Mouse (Mus musculus): Measurements from ENCODE around the gene Clca3b.
"Not testable (repeated sequence)": the region's sequence is repeated elsewhere in the genome, so short reads cannot be mapped to it uniquely, and the experiment has no call there.

DNA sequence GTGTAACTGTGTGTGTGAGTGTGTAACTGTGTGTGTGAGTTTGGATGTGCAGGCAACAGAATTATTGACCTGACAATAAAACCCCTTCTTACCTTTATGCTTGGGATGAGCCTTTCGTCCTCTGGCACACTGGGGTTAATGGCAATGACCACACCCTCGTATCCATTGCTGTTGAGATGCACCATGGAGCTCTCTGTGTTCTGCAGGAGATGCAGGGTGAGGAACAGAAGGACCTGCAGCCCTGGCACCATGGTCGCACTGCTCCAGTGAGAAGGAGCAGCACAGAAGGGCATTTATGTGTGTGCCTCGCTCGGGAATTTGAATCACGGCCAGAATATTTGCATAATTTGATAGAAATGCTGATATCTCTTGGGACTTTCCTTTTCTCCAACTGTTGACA is 29.9 kb downstream of the Clca3b start, which contains the start of gene Clca3a2:
- TF ChIP-seq E2F4 (IDR thresholded peaks at IDR 0.05; ENCODE audit: insufficient read depth); POLR2A (IDR thresholded peaks at IDR 0.05; ENCODE audit: insufficient read length, low read depth); CEBPB (IDR thresholded peaks at IDR 0.05; ENCODE audit: insufficient read depth, poor library complexity, severe bottlenecking); MAX (IDR thresholded peaks at IDR 0.05; ENCODE audit: low read depth); USF1 (IDR thresholded peaks at IDR 0.05; ENCODE audit: low read depth); TCF12 (IDR thresholded peaks at IDR 0.05; ENCODE audit: insufficient read depth, poor library complexity, severe bottlenecking); MYOD1 (IDR thresholded peaks at IDR 0.05; ENCODE audit: control insufficient read depth in 1 of 3, insufficient read length in 2 of 3, low read depth in 2 of 3): not testable (repeated sequence)
